Mouse (Mus musculus) forebrain, embryonic 13.5 days (tissue): ENCODE measurements around the gene Fam178b. TPM values are rescaled to one million over a fixed set of nuclear protein-coding genes. Genes with fewer than 3 reads are reported as not detected.

Source experiments
- ATAC-seq: fragments of 200-750 bp; cut with Nextera tagmentation; 2 replicates; pipeline ENCODE4 v1.8.0; 2017
- H3K27ac ChIP-seq: fragments of 300-500 bp; sonication (generic); 2 replicates; pipeline ENCODE4 v1.5.1; 2015; ENCODE audit warnings: inconsistent platforms, mild to moderate bottlenecking, moderate library complexity
- H3K27me3 ChIP-seq: fragments of 300-500 bp; sonication (generic); 2 replicates; pipeline ENCODE4 v1.6.1; 2015; ENCODE audit warnings: mild to moderate bottlenecking, inconsistent platforms
- H3K36me3 ChIP-seq: fragments of 300-500 bp; sonication (generic); 2 replicates; pipeline ENCODE4 v1.6.1; 2015; ENCODE audit warnings: mild to moderate bottlenecking, inconsistent platforms; ENCODE audit not compliant: poor library complexity, severe bottlenecking
- H3K4me1 ChIP-seq: fragments of 300-500 bp; sonication (generic); 2 replicates; pipeline ENCODE4 v1.6.1; 2015; ENCODE audit warnings: inconsistent platforms
- H3K4me2 ChIP-seq: fragments of 300-500 bp; sonication (generic); 2 replicates; pipeline ENCODE4 v1.6.1; 2015; ENCODE audit warnings: inconsistent platforms, mild to moderate bottlenecking, moderate library complexity
- H3K4me3 ChIP-seq: fragments of 300-500 bp; sonication (generic); 2 replicates; pipeline ENCODE4 v1.5.1; 2015; ENCODE audit warnings: mild to moderate bottlenecking, inconsistent platforms
- H3K9ac ChIP-seq: fragments of 300-500 bp; sonication (generic); 2 replicates; pipeline ENCODE4 v1.6.1; 2015; ENCODE audit warnings: mild to moderate bottlenecking, inconsistent platforms
- H3K9me3 ChIP-seq: fragments of 300-500 bp; sonication (generic); replicated peaks from 2 replicates; pipeline ENCODE4 v1.6.1; 2016; ENCODE audit warnings: inconsistent platforms
- WGBS: fragments of 180-500 bp; shearing (Covaris S2); methylation state at CpG from one replicate; pipeline ENCODE4 v1.1.7; 2015; 5-methylcytosine and 5-hydroxymethylcytosine counted together
- polyA plus RNA-seq: library from polyadenylated mRNA; unstranded; fragments of >200 nt; fragmentation: Nextera tagmentation; extraction: Ambion mirVana; gene quantifications from 2 replicates; pipeline ENCODE4 v1.2.1, GENCODE M21; 2015

Gene Fam178b
- polyA plus RNA-seq, 1 experiment from 2014 or later: 0.34 TPM

- ATAC-seq: no peak
- no peak overlapping the region for H3K27ac ChIP-seq
- no peak overlapping the region for H3K4me2 ChIP-seq
- H3K36me3 ChIP-seq: no peaks in the 10 kb centered on the region
- H3K27me3 ChIP-seq: peaks cover 23% of the 10 kb centered on the region; the same call in 1 of the 2 replicates
- H3K4me1 ChIP-seq: peaks cover 13% of the 10 kb centered on the region; the same call in 1 of the 2 replicates
- H3K9me3 ChIP-seq: no peaks in the 10 kb centered on the region
- H3K9ac ChIP-seq: no peak overlapping the region
- no peak overlapping the region for H3K4me3 ChIP-seq
- WGBS: 6% methylated on average over 1 of the region's 1 CpGs
Observed at GRCm38 (mm10) chr1:36593099-36593498, 89.9 kb downstream of the Fam178b start.

- peaks cover 37% of the 10 kb centered on the region for H3K27me3 ChIP-seq
- H3K9me3 ChIP-seq: no peaks in the 10 kb centered on the region
- peaks cover 13% of the 10 kb centered on the region; the same call in 1 of the 2 replicates for H3K4me1 ChIP-seq
- H3K27ac ChIP-seq: no peak overlapping the region
- H3K9ac ChIP-seq: no peak overlapping the region
- 94% methylated on average over 2 of the region's 2 CpGs for WGBS
- H3K4me2 ChIP-seq: no peak overlapping the region
- no peak for ATAC-seq
- H3K4me3 ChIP-seq: no peak overlapping the region
- H3K36me3 ChIP-seq: no peaks in the 10 kb centered on the region
Observed at GRCm38 (mm10) chr1:36591408-36591807, 91.6 kb downstream of the Fam178b start.

GRCm38 (mm10) chr1:36590664-36591063, 92.3 kb downstream of the Fam178b start:
- no peak overlapping the region for H3K4me3 ChIP-seq
- H3K27ac ChIP-seq: no peak overlapping the region
- H3K9ac ChIP-seq: no peak overlapping the region
- H3K4me2 ChIP-seq: no peak overlapping the region
- no peaks in the 10 kb centered on the region for H3K36me3 ChIP-seq
- 57% methylated on average over 9 of the region's 9 CpGs for WGBS
- H3K27me3 ChIP-seq: peaks cover 44% of the 10 kb centered on the region
- no peak for ATAC-seq
- H3K9me3 ChIP-seq: no peaks in the 10 kb centered on the region
- peaks cover 5% of the 10 kb centered on the region; the same call in 1 of the 2 replicates for H3K4me1 ChIP-seq

- no peak overlapping the region for H3K9ac ChIP-seq
- WGBS: 51% methylated on average over 6 of the region's 6 CpGs
- H3K36me3 ChIP-seq: no peaks in the 10 kb centered on the region
- H3K4me3 ChIP-seq: no peak overlapping the region
- no peak overlapping the region for H3K27ac ChIP-seq
- H3K4me1 ChIP-seq: no peaks in the 10 kb centered on the region
- H3K27me3 ChIP-seq: peaks cover 54% of the 10 kb centered on the region
- no peak overlapping the region for H3K4me2 ChIP-seq
- H3K9me3 ChIP-seq: no peaks in the 10 kb centered on the region
- no peak for ATAC-seq
Observed at GRCm38 (mm10) chr1:36589486-36589885, 93.5 kb downstream of the Fam178b start.

- Histone ChIP-seq H3K27ac (no peak overlapping the region), H3K4me1 (no peaks in the 10 kb centered on the region), H3K9ac (no peak overlapping the region), H3K27me3 (peaks cover 61% of the 10 kb centered on the region), H3K36me3 (no peaks in the 10 kb centered on the region), H3K4me2 (no peak overlapping the region), H3K9me3 (no peaks in the 10 kb centered on the region), H3K4me3 (no peak overlapping the region)
- no peak for ATAC-seq
- 69% methylated on average over 13 of the region's 13 CpGs for WGBS
Observed at GRCm38 (mm10) chr1:36588476-36589450, 94.2 kb downstream of the Fam178b start.

GRCm38 (mm10) chr1:36587860-36588259, 95.1 kb downstream of the Fam178b start:
- Histone ChIP-seq H3K27ac (no peak overlapping the region), H3K36me3 (no peaks in the 10 kb centered on the region), H3K9me3 (no peaks in the 10 kb centered on the region), H3K27me3 (peaks cover 70% of the 10 kb centered on the region), H3K4me1 (no peaks in the 10 kb centered on the region), H3K9ac (0 out of 2 replicates have a peak overlapping the region, but pooled peaks have one; percentile 43), H3K4me3 (no peak overlapping the region), H3K4me2 (no peak overlapping the region)
- ATAC-seq: no peak
- WGBS: 86% methylated on average over 6 of the region's 6 CpGs

GRCm38 (mm10) chr1:36586288-36586687, 96.7 kb downstream of the Fam178b start:
- 28% methylated on average over 4 of the region's 4 CpGs for WGBS
- ATAC-seq: no peak
- no peaks in the 10 kb centered on the region for H3K9me3 ChIP-seq
- H3K27me3 ChIP-seq: peaks cover 78% of the 10 kb centered on the region
- H3K4me3 ChIP-seq: no peak overlapping the region
- no peaks in the 10 kb centered on the region for H3K36me3 ChIP-seq
- H3K4me1 ChIP-seq: peaks cover 2% of the 10 kb centered on the region
- H3K27ac ChIP-seq: no peak overlapping the region
- H3K9ac ChIP-seq: no peak overlapping the region
- no peak overlapping the region for H3K4me2 ChIP-seq

- peaks cover 23% of the 10 kb centered on the region for H3K4me1 ChIP-seq
- H3K27ac ChIP-seq: no peak overlapping the region
- no peak for ATAC-seq
- no peak overlapping the region for H3K9ac ChIP-seq
- H3K27me3 ChIP-seq: peaks cover 78% of the 10 kb centered on the region
- H3K9me3 ChIP-seq: no peaks in the 10 kb centered on the region
- H3K4me2 ChIP-seq: no peak overlapping the region
- 86% methylated on average over 8 of the region's 8 CpGs for WGBS
- no peak overlapping the region for H3K4me3 ChIP-seq
- H3K36me3 ChIP-seq: no peaks in the 10 kb centered on the region
Observed at GRCm38 (mm10) chr1:36583408-36584116, 99.4 kb downstream of the Fam178b start.

GRCm38 (mm10) chr1:36582211-36582610, 100.8 kb downstream of the Fam178b start:
- Histone ChIP-seq H3K27ac (no peak overlapping the region), H3K27me3 (peaks cover 83% of the 10 kb centered on the region), H3K4me1 (peaks cover 23% of the 10 kb centered on the region), H3K9ac (no peak overlapping the region), H3K9me3 (no peaks in the 10 kb centered on the region), H3K4me2 (no peak overlapping the region), H3K4me3 (no peak overlapping the region), H3K36me3 (no peaks in the 10 kb centered on the region)
- ATAC-seq: no peak
- 77% methylated on average over 8 of the region's 8 CpGs for WGBS

GRCm38 (mm10) chr1:36581260-36581659, 101.7 kb downstream of the Fam178b start:
- WGBS: 19% methylated on average over 5 of the region's 5 CpGs
- Histone ChIP-seq H3K4me2 (no peak overlapping the region), H3K36me3 (no peaks in the 10 kb centered on the region), H3K27me3 (peaks cover 80% of the 10 kb centered on the region), H3K4me1 (peaks cover 23% of the 10 kb centered on the region), H3K4me3 (no peak overlapping the region), H3K9me3 (no peaks in the 10 kb centered on the region), H3K9ac (no peak overlapping the region), H3K27ac (peak overlapping the region; percentile 87)
- no peak for ATAC-seq

- 2% methylated on average over 17 of the region's 17 CpGs for WGBS
- H3K4me2 ChIP-seq: peak overlapping the region; percentile 49
- H3K27ac ChIP-seq: peak overlapping the region; percentile 87
- H3K27me3 ChIP-seq: peaks cover 73% of the 10 kb centered on the region
- peak; percentile 92 for ATAC-seq
- peaks cover 23% of the 10 kb centered on the region for H3K4me1 ChIP-seq
- H3K4me3 ChIP-seq: 0 out of 2 replicates have a peak overlapping the region, but pooled peaks have one; percentile 6
- no peaks in the 10 kb centered on the region for H3K9me3 ChIP-seq
- peak overlapping the region; percentile 22 for H3K9ac ChIP-seq
- no peaks in the 10 kb centered on the region for H3K36me3 ChIP-seq
Observed at GRCm38 (mm10) chr1:36580384-36581207, 102.4 kb downstream of the Fam178b start.
